Mouse (Mus musculus) adrenal gland, adult 8-10 months (tissue): ENCODE data around the gene Ska3. TPM values are rescaled to one million over a fixed set of nuclear protein-coding genes. Genes with fewer than 3 reads are reported as not detected.

Experiments used
- DNase-seq: peaks from one replicate; pipeline ENCODE4 v3.0.0; 2022
- microRNA-seq, 2 experiments: library from miRNA; unstranded; fragments of <30 nt; microRNA quantifications; one replicate each; pipeline ENCODE4 v1.2.0; 2022
- total RNA-seq, 4 experiments: library from RNA; stranded (reverse); gene quantifications; 2 replicates each; pipeline ENCODE4 v1.2.4; 2022

Ska3 gene
- total RNA-seq, 4 experiments from 2014 or later = 0.26 to 0.87 (median 0.78) TPM; not detected in 1

- DNase-seq = peak; percentile 10
Measured at GRCm38 (mm10) chr14:57797551-57797950, 28.4 kb downstream of the Ska3 start.

- no peak for DNase-seq
Measured at GRCm38 (mm10) chr14:57791171-57791570, 34.8 kb downstream of the Ska3 start.

DNA sequence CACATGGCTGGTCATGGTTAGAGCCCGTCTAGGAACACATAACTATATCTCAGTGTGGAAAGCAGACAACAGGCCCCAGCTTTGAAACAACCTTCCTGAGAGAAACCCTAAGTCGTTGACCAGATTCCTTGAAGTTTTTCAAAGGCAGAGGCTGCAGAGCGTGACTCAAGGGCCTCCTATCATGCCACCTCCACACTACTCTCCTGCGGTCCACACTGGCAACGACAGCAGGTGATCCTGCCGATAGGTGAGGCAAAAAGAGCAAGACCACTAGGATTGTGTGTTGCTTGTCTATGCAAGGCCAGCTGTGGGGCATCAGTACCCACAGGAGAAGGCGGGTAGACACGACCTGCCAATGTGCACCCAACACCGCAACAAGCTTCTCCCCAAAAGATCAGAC lies 36.2 kb downstream of the Ska3 start:
- DNase-seq = no peak

GRCm38 (mm10) chr14:57789311-57789710 lies 36.7 kb downstream of the Ska3 start:
- DNase-seq = no peak

DNA sequence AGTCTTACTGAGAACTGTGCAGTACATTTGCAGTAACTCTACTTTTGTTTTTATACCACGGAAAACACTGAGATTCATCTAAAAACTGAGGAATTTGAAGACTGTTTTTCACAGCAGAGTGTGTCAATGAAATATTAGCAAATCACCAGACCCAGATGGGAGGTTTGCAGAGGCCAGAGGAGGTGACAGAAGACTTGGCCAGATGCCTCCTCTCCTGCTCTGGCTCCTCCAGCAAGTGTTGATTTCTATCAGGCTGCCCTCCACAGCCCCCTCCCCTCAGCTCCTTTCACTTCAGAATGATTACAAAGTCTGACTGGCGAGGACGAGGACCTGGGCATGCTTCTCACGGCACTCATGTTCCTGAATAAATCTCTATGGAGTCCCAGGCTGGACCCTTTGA lies 38.6 kb downstream of the Ska3 start:
- DNase-seq = no peak

GRCm38 (mm10) chr14:57772157-57772815 lies 53.7 kb downstream of the Ska3 start:
- no peak for DNase-seq

DNA sequence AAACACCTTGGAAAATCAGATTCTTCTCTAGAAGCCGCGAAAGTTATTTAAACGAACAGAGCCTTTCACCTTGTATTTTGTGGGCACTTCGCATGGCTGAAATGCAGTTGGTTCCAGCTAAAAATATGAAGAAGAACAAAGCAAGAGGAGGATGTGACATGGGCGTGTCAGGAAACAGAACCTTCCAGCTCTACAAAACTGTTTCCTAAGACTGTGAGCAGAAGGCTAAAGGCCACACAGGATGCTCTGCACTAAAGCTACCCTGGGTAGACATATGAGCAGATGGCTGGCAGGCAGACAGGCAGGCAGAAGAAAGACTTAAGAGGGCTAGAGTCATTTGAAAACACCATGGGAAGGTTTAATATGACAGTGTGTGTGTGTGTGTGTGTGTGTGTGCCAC lies 56.9 kb downstream of the Ska3 start:
- no peak for DNase-seq

- no peak for DNase-seq
Measured at GRCm38 (mm10) chr14:57760447-57761412, 65.3 kb downstream of the Ska3 start.

- DNase-seq = no peak
Measured at GRCm38 (mm10) chr14:57758237-57758636, 67.7 kb downstream of the Ska3 start, which contains the start of gene Lats2. Gene Lats2, minus strand, starts transcription at chr14:57758388.

Small RNAs within 50 kb of the gene (microRNA-seq; reads per million reads assigned to microRNA genes)
- gene Mir3077 = 0.17 to 0.53 reads per million in 2 experiments

Other genes with a start within 250 kb of the Ska3 start
- gene Xpo4, start 160.8 kb downstream of the Ska3 start, total RNA-seq = 10 to 100 TPM; 35.7 to 45.2 (median 38.1) TPM
- gene Gm49361, start 80.1 kb downstream of the Ska3 start, total RNA-seq = 1 to 10 TPM in 3 of 4 experiments, not detected in 1; 2.4 to 5.0 (median 2.6) TPM
- gene Lats2, start 67.8 kb downstream of the Ska3 start, total RNA-seq = 10 to 100 TPM; 37.7 to 49.3 (median 44.2) TPM
- 100 to 1,000 TPM in 2 of 4 experiments, 10 to 100 TPM in 2; 39.2 to 132 (median 96.1) TPM for gene Sap18, start 28.0 kb downstream of the Ska3 start, total RNA-seq
- 10 to 100 TPM; 91.3 to 100.0 (median 99.2) TPM for gene Mrpl57, start within 50 bp of the Ska3 start, total RNA-seq
- 10 to 100 TPM; 43.3 to 60.0 (median 49.9) TPM for gene Zdhhc20, start 64.1 kb upstream of the Ska3 start, total RNA-seq
- 10 to 100 TPM; 67.9 to 83.7 (median 74.7) TPM for gene Micu2, start 173.1 kb upstream of the Ska3 start, total RNA-seq
- gene Fgf9, start 244.4 kb upstream of the Ska3 start, total RNA-seq = 10 to 100 TPM; 16.5 to 33.2 (median 28.2) TPM